Mouse (Mus musculus) liver, adult 2 months (tissue): ENCODE measurements around the gene Dtx3. TPM values are rescaled to one million over a fixed set of nuclear protein-coding genes. Genes with fewer than 3 reads are reported as not detected.

Experiments
- DNase-seq: peaks from one replicate; pipeline ENCODE4 v3.0.0-alpha.2; 2011; ENCODE audit warnings: low read depth, low spot score; ENCODE audit errors: extremely low read depth
- H3K27ac ChIP-seq: fragments of 200-500 bp; replicated peaks from 2 replicates; pipeline ENCODE4 v1.5.1; 2012; ENCODE audit warnings: low read depth, mild to moderate bottlenecking, control low read depth, inconsistent platforms, low read length; ENCODE audit not compliant: insufficient read depth
- H3K27me3 ChIP-seq: fragments of 200-500 bp; 2 replicates; pipeline ENCODE4 v1.6.1; 2012; ENCODE audit warnings: mild to moderate bottlenecking, moderate library complexity, low read length, inconsistent platforms; ENCODE audit not compliant: control insufficient read depth, insufficient read depth
- H3K36me3 ChIP-seq: fragments of 200-500 bp; 2 replicates; pipeline ENCODE4 v1.6.1; 2012; ENCODE audit warnings: low read length, inconsistent platforms; ENCODE audit not compliant: control insufficient read depth, insufficient read depth
- H3K4me1 ChIP-seq: fragments of 200-500 bp; 2 replicates; pipeline ENCODE4 v1.6.1; 2011; ENCODE audit warnings: low read length; ENCODE audit not compliant: control insufficient read depth, insufficient read depth
- H3K4me3 ChIP-seq: fragments of 200-500 bp; 2 replicates; pipeline ENCODE4 v1.5.1; 2011; ENCODE audit warnings: low read depth, mild to moderate bottlenecking, control low read depth, low read length, moderate library complexity; ENCODE audit not compliant: insufficient read depth
- H3K79me2 ChIP-seq: fragments of 200-500 bp; 2 replicates; pipeline ENCODE4 v1.6.1; 2012; ENCODE audit warnings: inconsistent platforms, mild to moderate bottlenecking, low read length, moderate library complexity; ENCODE audit not compliant: control insufficient read depth, insufficient read depth
- H3K9ac ChIP-seq: fragments of 200-500 bp; 2 replicates; pipeline ENCODE4 v1.6.1; 2012; ENCODE audit warnings: low read depth, mild to moderate bottlenecking, control low read depth, inconsistent platforms, low read length
- CTCF ChIP-seq: fragments of 200-500 bp; IDR thresholded peaks from 2 replicates; pipeline ENCODE4 v1.5.1; 2011; ENCODE audit warnings: low read depth, low read length, control low read depth
- POLR2A ChIP-seq: fragments of 200-500 bp; IDR thresholded peaks from 2 replicates; pipeline ENCODE4 v1.6.1; 2011; ENCODE audit warnings: low read length, control low read depth; ENCODE audit not compliant: insufficient read depth; ENCODE audit errors: extremely low read depth
- WGBS: fragments of 180-500 bp; shearing (Covaris S2); methylation state at CpG from one replicate; pipeline ENCODE4 v1.1.7; 2018; 5-methylcytosine and 5-hydroxymethylcytosine counted together
- polyA plus RNA-seq: library from polyadenylated mRNA; depleted of rRNA; stranded (reverse); fragments of >200 nt; gene quantifications from 2 replicates; pipeline ENCODE4 v1.2.3, GENCODE M21; 2012
- total RNA-seq: library from RNA; depleted of rRNA; stranded (reverse); fragments of >200 nt; gene quantifications from 2 replicates; pipeline ENCODE4 v1.2.3, GENCODE M21; 2014

Dtx3 gene
- total and polyA plus RNA-seq, 2 experiments: 1.5 to 10.0 TPM

GRCm38 (mm10) chr10:127218339-127218738 is 22.8 kb upstream of the Dtx3 start:
- DNase-seq: no peak
- Histone ChIP-seq H3K9ac (no peak overlapping the region), H3K27me3 (no peaks in the 10 kb centered on the region), H3K79me2 (no peaks in the 10 kb centered on the region), H3K4me1 (no peaks in the 10 kb centered on the region), H3K36me3 (no peaks in the 10 kb centered on the region), H3K4me3 (no peak overlapping the region), H3K27ac (no peak overlapping the region)
- 93% methylated on average over 2 of the region's 2 CpGs for WGBS
- TF ChIP-seq POLR2A (no peak), CTCF (no peak)

GRCm38 (mm10) chr10:127217177-127217576 is 21.6 kb upstream of the Dtx3 start:
- no peak for DNase-seq
- no peaks in the 10 kb centered on the region for H3K27me3 ChIP-seq
- TF ChIP-seq POLR2A (no peak), CTCF (no peak)
- no peak overlapping the region for H3K9ac ChIP-seq
- no peak overlapping the region for H3K27ac ChIP-seq
- no peaks in the 10 kb centered on the region for H3K36me3 ChIP-seq
- no peaks in the 10 kb centered on the region for H3K79me2 ChIP-seq
- no peaks in the 10 kb centered on the region for H3K4me1 ChIP-seq
- no peak overlapping the region for H3K4me3 ChIP-seq

GRCm38 (mm10) chr10:127216456-127216855 is 20.9 kb upstream of the Dtx3 start:
- DNase-seq: no peak
- H3K36me3 ChIP-seq: no peaks in the 10 kb centered on the region
- H3K27ac ChIP-seq: no peak overlapping the region
- TF ChIP-seq CTCF: no peak
- no peak for TF ChIP-seq POLR2A
- WGBS: 98% methylated on average over 11 of the region's 11 CpGs
- no peaks in the 10 kb centered on the region for H3K4me1 ChIP-seq
- no peaks in the 10 kb centered on the region for H3K79me2 ChIP-seq
- H3K4me3 ChIP-seq: no peak overlapping the region
- H3K27me3 ChIP-seq: no peaks in the 10 kb centered on the region
- no peak overlapping the region for H3K9ac ChIP-seq

GRCm38 (mm10) chr10:127214422-127214803 is 18.9 kb upstream of the Dtx3 start:
- Histone ChIP-seq H3K9ac (no peak overlapping the region), H3K27me3 (no peaks in the 10 kb centered on the region), H3K4me1 (peaks cover 6% of the 10 kb centered on the region), H3K4me3 (no peak overlapping the region), H3K36me3 (no peaks in the 10 kb centered on the region), H3K79me2 (peaks cover 10% of the 10 kb centered on the region; the same call in 1 of the 2 replicates), H3K27ac (no peak overlapping the region)
- DNase-seq: no peak
- WGBS: 19% methylated on average over 1 of the region's 1 CpGs
- no peak for TF ChIP-seq POLR2A
- TF ChIP-seq CTCF: no peak

GRCm38 (mm10) chr10:127213704-127214421 is 18.3 kb upstream of the Dtx3 start:
- 87% methylated on average over 13 of the region's 13 CpGs for WGBS
- no peaks in the 10 kb centered on the region for H3K27me3 ChIP-seq
- H3K27ac ChIP-seq: no peak overlapping the region
- no peaks in the 10 kb centered on the region for H3K36me3 ChIP-seq
- DNase-seq: no peak
- H3K9ac ChIP-seq: no peak overlapping the region
- no peak for TF ChIP-seq CTCF
- no peak for TF ChIP-seq POLR2A
- peaks cover 6% of the 10 kb centered on the region for H3K4me1 ChIP-seq
- peaks cover 10% of the 10 kb centered on the region; the same call in 1 of the 2 replicates for H3K79me2 ChIP-seq
- H3K4me3 ChIP-seq: no peak overlapping the region

GRCm38 (mm10) chr10:127213272-127213671 is 17.7 kb upstream of the Dtx3 start:
- TF ChIP-seq CTCF (no peak), POLR2A (no peak)
- no peak overlapping the region for H3K27ac ChIP-seq
- peaks cover 6% of the 10 kb centered on the region for H3K4me1 ChIP-seq
- H3K27me3 ChIP-seq: no peaks in the 10 kb centered on the region
- H3K79me2 ChIP-seq: peaks cover 10% of the 10 kb centered on the region; the same call in 1 of the 2 replicates
- no peak overlapping the region for H3K4me3 ChIP-seq
- H3K36me3 ChIP-seq: no peaks in the 10 kb centered on the region
- WGBS: 50% methylated on average over 8 of the region's 8 CpGs
- DNase-seq: peak; percentile 55
- H3K9ac ChIP-seq: no peak overlapping the region
